Mouse (Mus musculus): ENCODE results near the gene Sycp2l. TPM values are rescaled to one million over a fixed set of nuclear protein-coding genes. Genes with fewer than 3 reads are reported as not detected.

Sycp2l gene
- total RNA-seq (2015; ENCODE audit: low replicate concordance) (not detected in 2 replicates), total RNA-seq (2017; ENCODE audit: low replicate concordance) (not detected in 2 replicates)

GRCm38 (mm10) chr13:41113940-41114339, at the start of gene Sycp2l:
TSS of gene Sycp2l (plus strand) at chr13:41114307.
- ATAC-seq (replicated peaks; ENCODE audit: low FRiP score, poor library complexity, severe bottlenecking): no peak

GRCm38 (mm10) chr13:41067618-41068017, 46.5 kb upstream of the Sycp2l start:
- ATAC-seq (replicated peaks; ENCODE audit: low FRiP score, poor library complexity, severe bottlenecking): no peak

- ATAC-seq (replicated peaks; ENCODE audit: low FRiP score, poor library complexity, severe bottlenecking): no peak
These were observed 42.5 kb upstream of the Sycp2l start for GRCm38 (mm10) chr13:41071617-41072016.

- ATAC-seq (replicated peaks; ENCODE audit: low FRiP score, poor library complexity, severe bottlenecking): no peak
These were observed 40.3 kb upstream of the Sycp2l start for GRCm38 (mm10) chr13:41073819-41074218.

- no peak for ATAC-seq (replicated peaks; ENCODE audit: low FRiP score, poor library complexity, severe bottlenecking)
These were observed 36.2 kb upstream of the Sycp2l start for GRCm38 (mm10) chr13:41077921-41078320.

- ATAC-seq (replicated peaks; ENCODE audit: low FRiP score, poor library complexity, severe bottlenecking): no peak
These were observed 35.3 kb upstream of the Sycp2l start for GRCm38 (mm10) chr13:41078690-41079420.

GRCm38 (mm10) chr13:41079421-41079780, 34.7 kb upstream of the Sycp2l start, which contains the start of gene Mak:
TSS of gene Mak (minus strand) at chr13:41079706.
- peak; percentile 92 for ATAC-seq (replicated peaks; ENCODE audit: low FRiP score, poor library complexity, severe bottlenecking)

- ATAC-seq (replicated peaks; ENCODE audit: low FRiP score, poor library complexity, severe bottlenecking): no peak
These were observed 34.2 kb upstream of the Sycp2l start for GRCm38 (mm10) chr13:41079859-41080258.

GRCm38 (mm10) chr13:41080700-41081099, 33.4 kb upstream of the Sycp2l start:
- ATAC-seq (replicated peaks; ENCODE audit: low FRiP score, poor library complexity, severe bottlenecking): no peak

GRCm38 (mm10) chr13:41084521-41084920, 29.6 kb upstream of the Sycp2l start:
- ATAC-seq (replicated peaks; ENCODE audit: low FRiP score, poor library complexity, severe bottlenecking): no peak

GRCm38 (mm10) chr13:41085140-41085539, 29.0 kb upstream of the Sycp2l start:
- 0 out of 2 replicates have a peak, but pooled peaks have one; percentile 70 for ATAC-seq (replicated peaks; ENCODE audit: low FRiP score, poor library complexity, severe bottlenecking)

GRCm38 (mm10) chr13:41088746-41089145, 25.4 kb upstream of the Sycp2l start:
- ATAC-seq (replicated peaks; ENCODE audit: low FRiP score, poor library complexity, severe bottlenecking): no peak

GRCm38 (mm10) chr13:41091271-41091670, 22.8 kb upstream of the Sycp2l start:
- no peak for ATAC-seq (replicated peaks; ENCODE audit: low FRiP score, poor library complexity, severe bottlenecking)

GRCm38 (mm10) chr13:41094160-41094559, 19.9 kb upstream of the Sycp2l start:
- ATAC-seq (replicated peaks; ENCODE audit: low FRiP score, poor library complexity, severe bottlenecking): no peak

GRCm38 (mm10) chr13:41097324-41098058, 16.6 kb upstream of the Sycp2l start:
- ATAC-seq (replicated peaks; ENCODE audit: low FRiP score, poor library complexity, severe bottlenecking): no peak

GRCm38 (mm10) chr13:41098325-41098724, 15.8 kb upstream of the Sycp2l start:
- no peak for ATAC-seq (replicated peaks; ENCODE audit: low FRiP score, poor library complexity, severe bottlenecking)

GRCm38 (mm10) chr13:41100031-41100430, 14.1 kb upstream of the Sycp2l start:
- ATAC-seq (replicated peaks; ENCODE audit: low FRiP score, poor library complexity, severe bottlenecking): no peak

GRCm38 (mm10) chr13:41103841-41104525, 10.1 kb upstream of the Sycp2l start:
- ATAC-seq (replicated peaks; ENCODE audit: low FRiP score, poor library complexity, severe bottlenecking): no peak; the same call in 1 of the 2 replicates

GRCm38 (mm10) chr13:41105541-41105940, 8.6 kb upstream of the Sycp2l start:
- no peak for ATAC-seq (replicated peaks; ENCODE audit: low FRiP score, poor library complexity, severe bottlenecking)

- no peak for ATAC-seq (replicated peaks; ENCODE audit: low FRiP score, poor library complexity, severe bottlenecking)
These were observed 3.2 kb upstream of the Sycp2l start, which contains the start of gene Gcm2 for GRCm38 (mm10) chr13:41110935-41111334. TSS of gene Gcm2 (minus strand) at chr13:41111035.
